Mouse (Mus musculus) CD4-positive helper T cell, adult 2 months (primary cell): Measurements from ENCODE around the gene Zfp108.
"Not testable (repeated sequence)": the region's sequence is repeated elsewhere in the genome, so short reads cannot be mapped to it uniquely, and the experiment has no call there.

Source experiments
- DNase-seq: peaks from one replicate; pipeline ENCODE4 v3.0.0-alpha.2; 2012; ENCODE audit warnings: low read depth, missing footprints, low spot score

Gene Zfp108

DNA sequence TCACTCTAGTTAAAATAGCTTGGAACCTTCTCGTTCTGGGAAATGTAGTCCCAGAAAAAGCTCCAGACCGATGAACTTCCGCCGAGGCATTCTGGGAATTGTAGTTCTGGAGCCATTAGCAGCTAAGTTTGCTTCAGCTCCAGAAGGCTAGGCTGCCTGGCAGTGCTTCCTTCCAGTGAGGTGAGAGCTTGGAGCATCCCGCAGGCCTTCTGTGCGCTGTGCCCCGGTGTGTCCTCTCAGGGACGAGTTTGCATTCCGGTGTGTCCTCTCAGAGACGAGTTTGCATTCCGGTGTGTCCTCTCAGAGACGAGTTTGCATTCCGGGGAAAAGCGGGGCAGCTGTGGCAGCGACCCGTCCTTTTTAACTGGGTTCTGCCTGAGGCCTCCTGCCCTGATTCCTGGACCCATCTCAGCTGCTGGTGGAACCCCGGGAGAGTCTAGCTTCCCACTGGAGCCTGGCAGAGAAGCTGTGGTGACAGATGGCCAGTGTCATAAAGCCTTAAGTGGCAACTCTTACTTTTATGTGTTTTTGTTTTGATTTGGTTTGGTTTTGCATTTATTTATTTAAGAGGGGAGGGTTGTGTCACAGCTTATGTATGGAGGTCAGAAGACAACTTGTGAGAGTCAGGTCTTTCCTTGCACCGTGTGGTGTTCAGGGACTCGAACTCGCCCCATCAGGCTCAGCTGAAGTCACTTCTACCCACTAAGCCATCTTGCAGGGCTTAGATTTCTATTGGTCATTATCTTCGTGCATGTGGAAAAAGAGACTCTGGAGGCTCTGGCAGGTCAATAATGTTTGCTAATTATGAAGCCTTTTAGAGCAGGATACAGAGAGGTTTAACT is at the start of gene Zfp108:
TSS of gene Zfp108 (plus strand) at position 162 of the 842 bp plus-strand sequence.
- peak; percentile 40 for DNase-seq

- no peak for DNase-seq
Measured at GRCm38 (mm10) chr7:24207488-24208261, 46.9 kb upstream of the Zfp108 start.

- DNase-seq: no peak
Measured at GRCm38 (mm10) chr7:24208282-24208886, 46.2 kb upstream of the Zfp108 start.

DNA sequence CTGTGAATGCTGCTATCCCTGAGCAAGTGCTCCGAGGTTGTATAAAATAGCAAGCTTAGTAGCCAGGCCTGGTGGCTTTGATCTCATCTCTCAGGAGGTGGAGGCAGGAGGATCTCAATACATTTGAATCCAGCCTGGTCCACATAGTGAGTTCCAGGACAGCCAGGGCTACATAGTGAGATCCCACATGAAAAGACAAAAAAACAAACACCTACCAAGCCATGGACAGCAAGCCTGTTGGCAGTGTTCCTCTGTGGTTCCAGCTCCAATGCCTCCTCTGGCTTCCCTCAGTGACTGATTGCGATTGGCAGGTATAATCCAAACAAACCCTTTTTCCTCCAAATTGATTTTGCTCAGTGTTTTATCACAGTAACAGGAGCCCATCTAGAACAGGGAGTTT is 44.3 kb upstream of the Zfp108 start:
- DNase-seq: no peak

- DNase-seq: no peak
Measured at GRCm38 (mm10) chr7:24211343-24211742, 43.3 kb upstream of the Zfp108 start, which contains the start of gene Zfp111. Gene Zfp111, minus strand, starts transcription at chr7:24211443.

DNA sequence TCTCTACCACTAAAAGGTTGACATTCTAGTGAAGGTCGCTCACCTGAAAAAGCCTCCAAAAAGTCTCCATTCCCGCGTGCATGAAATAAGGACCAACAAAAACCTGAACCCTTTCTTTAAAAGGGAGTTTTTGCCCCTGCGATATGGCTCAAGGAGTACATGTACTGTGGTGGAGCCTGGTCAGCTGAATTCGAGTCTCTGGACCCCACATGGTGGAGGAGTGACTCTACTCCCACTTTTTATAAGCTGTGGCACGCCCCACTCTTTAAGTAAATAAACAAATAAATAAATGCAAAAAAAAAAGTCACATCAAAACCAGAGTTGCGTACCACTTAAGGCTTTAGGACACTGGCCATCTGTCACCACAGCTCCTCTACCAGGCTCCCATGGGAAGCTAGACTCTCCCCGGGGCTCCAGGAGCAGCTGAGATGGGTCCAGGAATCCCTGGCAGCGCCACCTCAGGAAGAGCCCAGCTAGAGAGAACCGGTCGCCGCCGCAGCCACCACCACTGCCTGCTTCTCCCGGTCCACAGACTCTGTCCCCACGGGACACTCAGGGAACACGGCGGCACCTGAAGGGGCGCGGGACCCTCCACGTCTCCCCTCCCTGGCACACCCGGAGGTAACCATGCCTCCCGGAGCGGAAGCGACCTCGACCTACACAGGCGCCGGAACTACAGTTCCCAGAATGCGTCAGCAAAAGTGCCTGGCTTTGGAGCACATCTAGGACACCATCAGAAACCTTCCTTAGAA is 17.4 kb upstream of the Zfp108 start, which contains the start of gene Zfp109:
TSS of gene Zfp109 (minus strand) at position 521 of the 752 bp plus-strand sequence.
- peak; percentile 47 for DNase-seq

DNA sequence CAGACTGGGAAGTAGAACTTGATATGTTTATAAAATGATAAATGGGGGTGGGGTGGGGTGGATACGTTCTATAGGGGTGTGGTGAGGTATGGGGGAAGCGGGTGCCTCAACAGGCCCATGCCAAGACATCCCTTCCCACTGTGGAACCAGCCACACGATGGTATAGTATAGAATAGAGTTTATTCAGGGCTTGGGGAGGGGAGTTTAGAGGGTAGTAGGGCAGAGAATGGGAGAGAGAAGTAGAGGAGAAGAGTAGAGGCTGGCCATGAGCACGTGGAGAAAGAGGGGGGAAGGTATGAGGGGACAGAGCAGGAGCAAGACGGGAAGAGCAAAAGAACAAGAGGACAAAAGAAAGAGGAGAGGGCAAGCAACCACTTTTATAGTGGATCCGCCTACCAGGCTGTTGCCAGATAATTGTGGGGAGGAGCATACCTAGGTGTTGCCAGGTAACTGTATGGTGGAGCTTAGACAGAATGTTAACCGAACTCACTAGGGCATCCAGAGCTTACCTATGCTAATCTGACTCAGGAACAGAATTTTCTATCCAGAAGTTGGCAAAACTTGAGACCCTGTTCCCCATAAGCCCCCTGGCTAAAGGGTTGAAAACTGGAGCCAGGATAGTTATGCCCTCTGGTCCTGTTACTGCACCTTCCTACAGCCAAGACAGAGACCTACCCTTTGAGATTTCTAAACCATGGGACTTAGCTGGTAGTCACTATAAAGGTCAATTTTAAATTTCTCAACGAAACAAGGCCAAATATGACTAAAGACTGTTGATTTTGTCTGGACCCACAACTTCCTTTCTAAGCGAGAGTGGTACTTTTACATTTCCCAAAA is 597 bp upstream of the Zfp108 start:
- DNase-seq: no peak

- DNase-seq: no peak
Measured at GRCm38 (mm10) chr7:24259306-24259999, 4.9 kb downstream of the Zfp108 start.

- DNase-seq: no peak
Measured at GRCm38 (mm10) chr7:24260000-24260312, 5.4 kb downstream of the Zfp108 start.

DNA sequence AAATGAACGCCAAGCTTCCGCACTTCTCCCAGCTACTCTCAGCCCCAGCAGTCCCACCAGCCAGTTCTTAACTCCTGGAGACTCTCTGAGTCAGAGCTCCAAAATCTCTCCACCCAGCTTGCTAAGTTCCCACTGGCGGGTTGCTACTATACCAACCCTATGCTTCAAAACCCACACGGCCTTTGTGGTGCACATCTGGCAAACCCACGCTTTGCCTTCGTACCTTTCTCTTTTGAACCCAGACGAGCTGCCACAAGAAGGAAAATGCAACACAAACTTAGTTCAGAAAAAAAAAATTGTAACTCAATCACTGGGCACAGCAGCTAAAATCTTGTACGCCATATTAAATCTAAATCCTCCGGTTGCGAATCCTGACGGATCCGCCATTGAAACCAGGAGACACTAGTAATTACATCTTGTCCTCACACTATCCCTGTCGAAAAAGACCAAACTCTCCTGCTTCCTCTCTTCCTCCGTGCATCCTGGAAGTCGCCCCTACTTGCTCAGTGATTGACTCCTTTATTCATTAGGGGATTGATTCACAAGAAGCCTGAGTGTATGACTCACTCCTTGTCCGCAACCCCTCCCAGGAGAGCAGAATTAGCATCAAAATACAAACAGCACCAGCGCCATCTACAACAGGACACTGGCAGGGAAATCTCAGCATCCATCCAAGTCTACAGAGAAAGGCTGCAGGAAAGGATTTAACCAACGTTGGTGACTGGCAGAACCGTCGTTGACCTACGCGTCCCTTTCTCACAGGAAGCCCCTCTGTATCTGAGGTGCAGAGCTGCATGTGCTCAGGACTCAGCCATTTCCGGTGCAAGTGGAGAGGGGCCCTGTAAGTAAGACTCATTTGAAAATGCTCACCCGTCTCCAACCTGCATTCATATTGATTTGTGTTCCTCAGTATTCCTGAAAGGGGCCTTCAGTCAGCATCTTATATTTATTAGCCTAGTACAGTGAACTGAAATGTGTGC is 13.9 kb downstream of the Zfp108 start:
- peak; percentile 39 for DNase-seq

GRCm38 (mm10) chr7:24269256-24269655 is 14.7 kb downstream of the Zfp108 start:
- peak; percentile 11 for DNase-seq

- DNase-seq: no peak
Measured at GRCm38 (mm10) chr7:24269667-24270287, 15.2 kb downstream of the Zfp108 start.

DNA sequence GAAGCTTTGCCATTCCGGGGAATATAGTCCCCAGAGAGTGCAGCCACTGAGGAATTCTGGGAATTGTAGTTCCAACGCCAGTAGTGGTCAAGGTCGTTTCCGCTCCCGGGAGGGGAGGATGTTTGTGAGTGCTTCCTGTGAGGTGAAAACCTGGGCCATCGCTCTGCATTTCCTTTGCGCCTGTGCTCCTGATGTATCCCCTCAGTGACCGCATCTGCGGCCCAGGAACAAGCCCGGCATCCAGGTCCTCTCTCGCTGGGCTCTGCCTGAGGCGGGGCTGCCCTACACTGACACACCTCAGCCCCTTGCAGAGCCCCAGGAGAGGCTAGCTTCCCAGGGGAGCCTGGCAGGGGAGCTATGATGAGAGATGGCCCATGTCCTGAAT is 15.7 kb downstream of the Zfp108 start, which contains the start of gene Zfp93:
TSS of gene Zfp93 (plus strand) at position 133 of the 385 bp plus-strand sequence.
- DNase-seq: peak; percentile 64

DNA sequence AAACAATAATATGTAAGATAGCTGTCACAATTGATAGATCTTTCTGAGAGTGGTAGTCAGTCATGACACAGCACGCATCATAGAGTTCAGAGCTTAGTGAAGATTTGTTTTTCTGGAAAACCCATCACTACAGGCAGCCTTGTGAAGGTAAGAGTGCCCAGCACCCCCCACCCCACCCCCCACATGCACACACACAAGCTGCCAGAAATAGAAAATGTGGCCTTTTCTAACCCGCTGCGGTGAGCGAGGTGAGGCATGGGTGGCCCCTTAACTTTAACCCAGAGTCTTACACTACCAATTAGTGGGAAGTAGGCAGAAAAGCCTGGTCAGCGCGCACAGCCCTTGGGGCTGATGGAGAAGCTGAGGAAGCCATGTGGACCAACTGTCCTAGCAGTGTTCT is 16.6 kb downstream of the Zfp108 start:
- no peak for DNase-seq

DNA sequence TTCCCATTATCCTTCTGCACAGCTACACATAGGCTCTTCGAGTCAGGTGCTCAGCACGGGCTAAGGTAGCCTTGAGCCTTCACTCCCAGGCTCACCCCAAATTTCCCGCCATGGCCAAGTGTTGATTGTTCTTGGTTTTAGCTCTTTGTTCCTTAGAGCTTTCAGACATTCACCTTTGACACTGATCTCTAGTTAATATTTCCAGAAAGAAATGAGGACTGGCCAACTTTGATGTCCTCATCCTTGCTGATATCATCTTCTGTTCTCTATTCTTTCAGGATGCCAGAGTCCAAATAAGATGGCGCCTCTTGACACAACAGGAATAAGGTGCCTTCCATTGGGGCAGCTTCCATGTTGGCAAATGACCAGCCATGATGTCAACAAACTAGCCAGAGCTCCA is 19.9 kb downstream of the Zfp108 start:
- DNase-seq: no peak

- DNase-seq: not testable (repeated sequence)
Measured at GRCm38 (mm10) chr7:24278771-24279170, 24.2 kb downstream of the Zfp108 start.

- DNase-seq: no peak
Measured at GRCm38 (mm10) chr7:24280031-24280857, 25.6 kb downstream of the Zfp108 start.

DNA sequence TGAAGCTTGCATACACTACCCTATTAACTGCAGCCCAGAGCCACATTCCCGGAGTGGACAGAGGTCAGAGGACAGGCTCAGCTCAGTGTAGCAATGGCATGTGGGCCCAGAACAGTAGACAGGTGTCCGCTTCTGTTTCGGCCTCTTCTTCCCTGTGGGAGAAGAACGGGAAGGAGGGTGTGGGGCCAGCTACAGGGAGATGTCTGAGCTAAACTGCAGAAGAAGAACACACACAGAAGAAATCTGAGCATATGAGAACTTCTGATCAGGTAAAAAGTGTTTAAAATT is 26.2 kb downstream of the Zfp108 start:
- no peak for DNase-seq
